ENCODE assay signal across 8 mouse cellular contexts in the genomic region with DNA sequence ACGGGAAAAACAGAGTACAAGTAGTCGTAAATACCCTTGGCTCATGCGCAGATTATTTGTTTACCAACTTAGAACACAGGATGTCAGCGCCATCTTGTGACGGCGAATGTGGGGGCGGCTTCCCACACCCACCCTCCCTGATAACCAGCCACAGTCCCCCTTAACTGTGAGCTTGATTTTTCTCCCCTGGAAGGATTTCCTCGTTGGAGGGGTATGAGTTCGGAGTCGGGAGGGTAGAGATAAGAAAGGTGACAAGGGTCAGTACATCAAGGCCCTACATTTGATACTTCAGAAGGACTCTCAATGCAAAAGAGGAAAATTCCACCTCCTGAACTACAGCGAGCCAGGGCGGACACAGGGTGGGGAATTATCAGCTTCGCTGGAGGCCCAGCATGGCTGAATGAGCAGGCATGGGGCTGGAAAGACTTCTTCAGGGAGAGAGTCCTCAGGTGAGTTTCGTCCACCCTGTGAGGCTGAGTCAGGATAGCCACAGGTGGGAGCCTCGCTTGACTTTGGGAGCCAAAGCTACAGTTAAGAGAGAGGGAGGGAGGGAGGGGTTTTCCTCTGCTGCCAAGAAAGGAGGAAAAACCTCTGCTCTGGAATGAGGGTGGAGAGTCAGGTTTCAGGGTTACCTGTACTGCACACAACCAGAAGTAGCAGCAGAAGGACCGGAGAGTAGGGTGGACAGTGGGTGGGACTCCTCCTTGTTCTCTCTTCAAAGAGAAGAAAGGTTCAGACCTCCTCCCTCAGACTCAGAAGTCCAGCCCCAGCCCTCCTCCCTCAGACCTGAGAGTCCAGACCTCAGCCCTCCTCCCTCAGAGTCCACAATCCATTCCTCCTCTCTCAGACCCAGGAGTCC. TPM values are rescaled to one million over a fixed set of nuclear protein-coding genes. Genes with fewer than 3 reads are reported as not detected.
DNase-seq lines count a peak whose midpoint lies in the region; ATAC-seq and TF ChIP-seq lines count a peak whose summit lies in the region.

TSS of gene Eps8l1 (plus strand) at position 99 of the 859 bp plus-strand sequence.

- 43% methylated on average over 13 of the region's 16 CpGs for WGBS in heart, postnatal 0 days
- 56% methylated on average over 13 of the region's 16 CpGs for WGBS in embryonic facial prominence, embryonic 14.5 days
- WGBS in limb, embryonic 10.5 days: 63% methylated on average over 15 of the region's 16 CpGs
- 61% methylated on average over 15 of the region's 16 CpGs for WGBS in midbrain, embryonic 13.5 days

- no peak within 1 kb of the TSS; the same call in 1 of the 2 replicates for H3K9ac ChIP-seq in heart, postnatal 0 days (replicated peaks; ENCODE audit: low read depth, low read length)
- H3K9ac ChIP-seq in embryonic facial prominence, embryonic 14.5 days (ENCODE audit: low read depth, low read length): peak within 1 kb of the TSS; percentile 32; the same call in 1 of the 2 replicates
- no peak within 1 kb of the TSS; the same call in 1 of the 2 replicates for H3K9ac ChIP-seq in midbrain, embryonic 13.5 days (replicated peaks)

- ATAC-seq in heart, postnatal 0 days (ENCODE audit: insufficient read depth, low read depth): peak; percentile 44; the same call in 1 of the 2 replicates
- peak; percentile 27 for ATAC-seq in embryonic facial prominence, embryonic 14.5 days (ENCODE audit: low read depth)
- peak; percentile 50; the same call in 1 of the 2 replicates for ATAC-seq in midbrain, embryonic 13.5 days

- no peaks in the 10 kb centered on the region for H3K4me1 ChIP-seq in heart, postnatal 0 days (ENCODE audit: control insufficient read depth, insufficient read depth)
- no peaks in the 10 kb centered on the region for H3K4me1 ChIP-seq in embryonic facial prominence, embryonic 14.5 days (ENCODE audit: control insufficient read depth, insufficient read depth, low read length)
- H3K4me1 ChIP-seq in limb, embryonic 10.5 days: no peaks in the 10 kb centered on the region
- no peaks in the 10 kb centered on the region for H3K4me1 ChIP-seq in midbrain, embryonic 13.5 days (replicated peaks)

- no peaks in the 10 kb centered on the region for H3K9me3 ChIP-seq in heart, postnatal 0 days (replicated peaks; ENCODE audit: control insufficient read depth, low read length)
- H3K9me3 ChIP-seq in embryonic facial prominence, embryonic 14.5 days (ENCODE audit: control insufficient read depth, low read length): no peaks in the 10 kb centered on the region
- no peaks in the 10 kb centered on the region for H3K9me3 ChIP-seq in limb, embryonic 10.5 days (replicated peaks)
- H3K9me3 ChIP-seq in midbrain, embryonic 13.5 days: no peaks in the 10 kb centered on the region

- H3K4me3 ChIP-seq in heart, postnatal 0 days (ENCODE audit: low read depth, low read length): peak within 1 kb of the TSS; percentile 31
- peak within 1 kb of the TSS; percentile 22 for H3K4me3 ChIP-seq in embryonic facial prominence, embryonic 14.5 days (ENCODE audit: low read depth, low read length)
- peak within 1 kb of the TSS; percentile 41 for H3K4me3 ChIP-seq in limb, embryonic 10.5 days
- peak within 1 kb of the TSS; percentile 27 for H3K4me3 ChIP-seq in midbrain, embryonic 13.5 days (replicated peaks)

- peak within 1 kb of the TSS; percentile 49 for H3K4me2 ChIP-seq in heart, postnatal 0 days (ENCODE audit: low read depth, low read length)
- peak within 1 kb of the TSS; percentile 47 for H3K4me2 ChIP-seq in embryonic facial prominence, embryonic 14.5 days (ENCODE audit: low read depth, low read length)
- peak within 1 kb of the TSS; percentile 19 for H3K4me2 ChIP-seq in midbrain, embryonic 13.5 days (replicated peaks)

- H3K27me3 ChIP-seq in heart, postnatal 0 days (ENCODE audit: control insufficient read depth, insufficient read depth, low read length): no peaks in the 10 kb centered on the region
- H3K27me3 ChIP-seq in embryonic facial prominence, embryonic 14.5 days (replicated peaks; ENCODE audit: control insufficient read depth, insufficient read depth, low read length): no peaks in the 10 kb centered on the region
- no peaks in the 10 kb centered on the region for H3K27me3 ChIP-seq in limb, embryonic 10.5 days (ENCODE audit: low read depth, poor library complexity, severe bottlenecking)
- no peaks in the 10 kb centered on the region for H3K27me3 ChIP-seq in midbrain, embryonic 13.5 days

- TF ChIP-seq CTCF in heart, postnatal 0 days (IDR thresholded peaks at IDR 0.05; ENCODE audit: low read depth): no peak

- intact Hi-C loops in heart, postnatal 10 days (cut with DNase I): no loop called here

- DNase-seq in heart, postnatal 0 days (ENCODE audit: low spot score): no peak
- no peak for DNase-seq in heart, postnatal 10 days
- no peak for DNase-seq in embryonic facial prominence, embryonic 14.5 days (ENCODE audit: low spot score)
- DNase-seq in limb, embryonic 10.5 days (ENCODE audit: low spot score): no peak
- DNase-seq in layer of hippocampus, postnatal 10 days (ENCODE audit: low spot score in 2 of 2): no peak
- DNase-seq in right cerebral cortex, adult 18-20 months: no peak
- DNase-seq in right cerebral cortex, adult 2 months (ENCODE audit: low spot score in 2 of 2): no peak

- peak within 1 kb of the TSS; percentile 68 for H3K27ac ChIP-seq in heart, postnatal 0 days (ENCODE audit: low read depth)
- peak within 1 kb of the TSS; percentile 72; the same call in 1 of the 2 replicates for H3K27ac ChIP-seq in embryonic facial prominence, embryonic 14.5 days (replicated peaks; ENCODE audit: low read depth, low read length)
- H3K27ac ChIP-seq in limb, embryonic 10.5 days: peak within 1 kb of the TSS; percentile 74
- H3K27ac ChIP-seq in midbrain, embryonic 13.5 days: no peak within 1 kb of the TSS

- no peaks in the 10 kb centered on the region for H3K36me3 ChIP-seq in heart, postnatal 0 days (replicated peaks; ENCODE audit: control insufficient read depth, insufficient read depth, low read length)
- no peaks in the 10 kb centered on the region for H3K36me3 ChIP-seq in embryonic facial prominence, embryonic 14.5 days (ENCODE audit: control insufficient read depth, insufficient read depth, low read length)
- H3K36me3 ChIP-seq in limb, embryonic 10.5 days: no peaks in the 10 kb centered on the region
- no peaks in the 10 kb centered on the region for H3K36me3 ChIP-seq in midbrain, embryonic 13.5 days

- TF ChIP-seq EP300 in heart, postnatal 0 days (IDR thresholded peaks at IDR 0.05; ENCODE audit: low read depth): no peak

RNA-seq across cellular contexts. Expression of gene Eps8l1, which starts in this region (rescaled TPM):
- total RNA-seq in heart, postnatal 0 days (2014; rRNA removed; ENCODE audit: low replicate concordance): 0.88 and 6.1 TPM in 2 replicates
- polyA plus RNA-seq in heart, postnatal 0 days (2015; fragmentation: Nextera tagmentation; extraction: Ambion mirVana): 1.00 and 4.0 TPM in 2 replicates
- 1 to 10 TPM; 3.2 to 3.5 TPM for total RNA-seq in heart, postnatal 10 days (2021)
- polyA plus RNA-seq in embryonic facial prominence, embryonic 14.5 days (2014; fragmentation: Nextera tagmentation; extraction: Ambion mirVana): 4.9 and 8.0 TPM in 2 replicates
- polyA plus RNA-seq in limb, embryonic 10.5 days (2016; fragmentation: Nextera tagmentation; extraction: Ambion mirVana): 2.7 and 5.4 TPM in 2 replicates
- 5.5 and 8.2 TPM in 2 replicates for polyA plus RNA-seq in midbrain, embryonic 13.5 days (2015; fragmentation: Nextera tagmentation; extraction: Ambion mirVana)
- total RNA-seq in layer of hippocampus, postnatal 10 days (2021): 1 to 10 TPM; 3.2 to 4.9 TPM
